Mouse (Mus musculus) heart, adult 2 months (tissue): Measurements from ENCODE around the gene Steap3. TPM values are rescaled to one million over a fixed set of nuclear protein-coding genes. Genes with fewer than 3 reads are reported as not detected.

Experiments used
- DNase-seq, 2 experiments: peaks; one replicate each; pipeline ENCODE4 v3.0.0; 2021
- H3K27ac ChIP-seq: fragments of 200-600 bp; 2 replicates; pipeline ENCODE4 v1.8.1; 2022
- H3K27me3 ChIP-seq: fragments of 200-500 bp; 2 replicates; pipeline ENCODE4 v1.6.1; 2012; ENCODE audit warnings: mild to moderate bottlenecking, low read length, inconsistent platforms, mixed read lengths; ENCODE audit not compliant: control insufficient read depth, insufficient read depth
- H3K36me3 ChIP-seq: fragments of 200-500 bp; 2 replicates; pipeline ENCODE4 v1.6.1; 2012; ENCODE audit warnings: low read length, inconsistent platforms; ENCODE audit not compliant: control insufficient read depth, insufficient read depth
- H3K4me1 ChIP-seq: fragments of 200-500 bp; 2 replicates; pipeline ENCODE4 v1.6.1; 2011; ENCODE audit warnings: low read length; ENCODE audit not compliant: control insufficient read depth, insufficient read depth
- H3K4me3 ChIP-seq: fragments of 200-600 bp; 2 replicates; pipeline ENCODE4 v1.8.1; 2022
- H3K79me2 ChIP-seq: fragments of 200-500 bp; replicated peaks from 2 replicates; pipeline ENCODE4 v1.6.1; 2012; ENCODE audit warnings: mild to moderate bottlenecking, inconsistent platforms, low read length, moderate library complexity, mixed read lengths; ENCODE audit not compliant: control insufficient read depth, insufficient read depth
- H3K9ac ChIP-seq: fragments of 200-500 bp; 2 replicates; pipeline ENCODE4 v1.6.1; 2012; ENCODE audit warnings: low read depth, mild to moderate bottlenecking, control low read depth, inconsistent platforms, low read length, mixed read lengths
- CTCF ChIP-seq: fragments of 200-600 bp; IDR thresholded peaks from 2 replicates; pipeline ENCODE4 v1.8.1; 2022; ENCODE audit warnings: antibody characterized with exemption, mild to moderate bottlenecking, moderate library complexity
- EP300 ChIP-seq: fragments of 200-500 bp; IDR thresholded peaks from 2 replicates; pipeline ENCODE4 v1.6.1; 2011; ENCODE audit warnings: low read depth, low read length, control low read depth; ENCODE audit not compliant: insufficient read depth
- POLR2A ChIP-seq: fragments of 200-500 bp; IDR thresholded peaks from 2 replicates; pipeline ENCODE4 v1.6.1; 2011; ENCODE audit warnings: mild to moderate bottlenecking, low read depth, low read length, control low read depth; ENCODE audit not compliant: insufficient read depth
- WGBS: fragments of 180-500 bp; shearing (Covaris S2); methylation state at CpG from one replicate; pipeline ENCODE4 v1.1.7; 2018; 5-methylcytosine and 5-hydroxymethylcytosine counted together
- intact Hi-C: fragments of 180-260 bp; cut with DNase I; formaldehyde crosslinking; loops from one replicate; pipeline ENCODE4 v1.15.1; 2025
- polyA plus RNA-seq: library from polyadenylated mRNA; depleted of rRNA; stranded (reverse); fragments of >200 nt; gene quantifications from 2 replicates; pipeline ENCODE4 v1.2.3, GENCODE M21; 2012
- total RNA-seq, 2 experiments: library from RNA; stranded (reverse); gene quantifications; 2 replicates each; pipeline ENCODE4 v1.2.3; 2021

The Steap3 gene
- total and polyA plus RNA-seq, 3 experiments: 25.2 to 54.9 (median 27.9) TPM

GRCm38 (mm10) chr1:120196724-120197123, 75.8 kb downstream of the Steap3 start:
- no peaks in the 10 kb centered on the region for H3K4me1 ChIP-seq
- TF ChIP-seq POLR2A: no peak
- TF ChIP-seq EP300: no peak
- no peak for TF ChIP-seq CTCF
- intact Hi-C loops: loop anchor here (1.0 to 10.0 kb wide), 3 partner anchors 131 to 353 kb away; no protein-coding TSS in a partner anchor
- no peak overlapping the region for H3K4me3 ChIP-seq
- no peaks in the 10 kb centered on the region for H3K79me2 ChIP-seq
- WGBS: 80% methylated on average over 2 of the region's 2 CpGs
- H3K27ac ChIP-seq: no peak overlapping the region
- H3K27me3 ChIP-seq: no peaks in the 10 kb centered on the region
- no peaks in the 10 kb centered on the region for H3K36me3 ChIP-seq
- no peak overlapping the region for H3K9ac ChIP-seq
- no peak for DNase-seq

- Histone ChIP-seq H3K4me1 (no peaks in the 10 kb centered on the region), H3K27ac (no peak overlapping the region), H3K9ac (no peak overlapping the region), H3K27me3 (no peaks in the 10 kb centered on the region), H3K36me3 (no peaks in the 10 kb centered on the region), H3K4me3 (no peak overlapping the region), H3K79me2 (no peaks in the 10 kb centered on the region)
- TF ChIP-seq EP300 (no peak), CTCF (no peak)
- 48% methylated on average over 5 of the region's 5 CpGs for WGBS
- DNase-seq: no peak
- intact Hi-C loops: loop anchor here (5.0 to 10.0 kb wide), 2 partner anchors 131 to 279 kb away; no protein-coding TSS in a partner anchor
These were observed 76.6 kb downstream of the Steap3 start for GRCm38 (mm10) chr1:120195947-120196346.

- Histone ChIP-seq H3K27ac (no peak overlapping the region), H3K79me2 (no peaks in the 10 kb centered on the region), H3K36me3 (no peaks in the 10 kb centered on the region), H3K4me3 (no peak overlapping the region), H3K9ac (no peak overlapping the region), H3K4me1 (no peaks in the 10 kb centered on the region), H3K27me3 (no peaks in the 10 kb centered on the region)
- no peak for DNase-seq
- intact Hi-C loops: loop anchor here (10.0 kb wide), 1 partner anchor 281 kb away; no protein-coding TSS in a partner anchor
- TF ChIP-seq EP300: no peak
- no peak for TF ChIP-seq CTCF
- no peak for TF ChIP-seq POLR2A
- WGBS: 87% methylated on average over 10 of the region's 10 CpGs
These were observed 78.9 kb downstream of the Steap3 start for GRCm38 (mm10) chr1:120193586-120193985.

- Histone ChIP-seq H3K9ac (no peak overlapping the region), H3K4me3 (no peak overlapping the region), H3K27me3 (no peaks in the 10 kb centered on the region), H3K4me1 (no peaks in the 10 kb centered on the region), H3K27ac (no peak overlapping the region), H3K79me2 (no peaks in the 10 kb centered on the region), H3K36me3 (no peaks in the 10 kb centered on the region)
- TF ChIP-seq EP300: no peak
- no peak for TF ChIP-seq POLR2A
- TF ChIP-seq CTCF: no peak
- DNase-seq: no peak
- 69% methylated on average over 6 of the region's 6 CpGs for WGBS
- intact Hi-C loops: loop anchor here (10.0 kb wide), 1 partner anchor 282 kb away; no protein-coding TSS in a partner anchor
These were observed 80.2 kb downstream of the Steap3 start for GRCm38 (mm10) chr1:120192321-120192720.

- no peak overlapping the region for H3K27ac ChIP-seq
- H3K4me1 ChIP-seq: no peaks in the 10 kb centered on the region
- H3K9ac ChIP-seq: no peak overlapping the region
- H3K79me2 ChIP-seq: no peaks in the 10 kb centered on the region
- 78% methylated on average over 6 of the region's 6 CpGs for WGBS
- intact Hi-C loops: loop anchor here (10.0 kb wide), 1 partner anchor 284 kb away; no protein-coding TSS in a partner anchor
- DNase-seq: no peak
- no peaks in the 10 kb centered on the region for H3K36me3 ChIP-seq
- H3K27me3 ChIP-seq: no peaks in the 10 kb centered on the region
- no peak overlapping the region for H3K4me3 ChIP-seq
- TF ChIP-seq POLR2A (no peak), CTCF (no peak), EP300 (no peak)
These were observed 81.6 kb downstream of the Steap3 start for GRCm38 (mm10) chr1:120190946-120191345.

- H3K27me3 ChIP-seq: no peaks in the 10 kb centered on the region
- 88% methylated on average over 2 of the region's 2 CpGs for WGBS
- intact Hi-C loops: loop anchor here (10.0 kb wide), 1 partner anchor 285 kb away; no protein-coding TSS in a partner anchor
- no peak for DNase-seq
- H3K9ac ChIP-seq: no peak overlapping the region
- no peaks in the 10 kb centered on the region for H3K79me2 ChIP-seq
- H3K36me3 ChIP-seq: no peaks in the 10 kb centered on the region
- TF ChIP-seq POLR2A (no peak), EP300 (no peak), CTCF (no peak)
- no peak overlapping the region for H3K4me3 ChIP-seq
- no peak overlapping the region for H3K27ac ChIP-seq
- H3K4me1 ChIP-seq: no peaks in the 10 kb centered on the region
These were observed 82.2 kb downstream of the Steap3 start for GRCm38 (mm10) chr1:120190300-120190699.
